10 mouse cellular contexts compared by ENCODE assay signal in genomic region chr8:83451056-83451455, GRCm38 (mm10). TPM values are rescaled to one million over a fixed set of nuclear protein-coding genes. Genes with fewer than 3 reads are reported as not detected.
A peak's percentile ranks its signal among the peaks of the same experiment; 100 is the strongest.
DNase-seq lines count a peak whose midpoint lies in the region; ATAC-seq and TF ChIP-seq lines count a peak whose summit lies in the region.
"Had no signal": no experiment of that assay in that cellular context is flagged by ENCODE, and none has a peak within 500 bp of the region (broad histone marks: within the 10 kb centered on the region; RNA-seq: fewer than 3 reads in every experiment).

No protein-coding gene starts in this region.

- no peak for DNase-seq in left cerebral cortex, adult 2 months (ENCODE audit: extremely low spot score in 1 of 2, low spot score in 2 of 2)
- DNase-seq in left cerebral cortex, postnatal 10 days (ENCODE audit: extremely low spot score in 1 of 2, low spot score in 2 of 2), result no peak
- peak; percentile 58 for DNase-seq in MN1 (ENCODE audit: low spot score)
- DNase-seq in embryo, embryonic 11 days, result peak; percentile 70
- peak; percentile 58 for DNase-seq in midbrain, postnatal 0 days (ENCODE audit: low spot score)
- no peak for DNase-seq in adrenal gland, adult 18-20 months (ENCODE audit: low spot score in 2 of 2)
- no peak for DNase-seq in right cerebral cortex, postnatal 36 days (ENCODE audit: low spot score in 2 of 2)
- DNase-seq in ovary, postnatal 14 days (ENCODE audit: low spot score), result no peak
- DNase-seq: liver, embryonic 13.5 days had no signal

- H3K27ac ChIP-seq in left cerebral cortex, adult 2 months, result no peak overlapping the region
- H3K27ac ChIP-seq in midbrain, postnatal 0 days (ENCODE audit: low read depth, low read length), result no peak overlapping the region
- H3K27ac ChIP-seq: embryonic facial prominence, embryonic 13.5 days; liver, embryonic 13.5 days had no signal

- H3K4me2 ChIP-seq in midbrain, postnatal 0 days (ENCODE audit: low read depth, low read length, poor library complexity, severe bottlenecking), result no peak overlapping the region
- H3K4me2 ChIP-seq: embryonic facial prominence, embryonic 13.5 days; liver, embryonic 13.5 days had no signal

- no peaks in the 10 kb centered on the region for H3K4me1 ChIP-seq in midbrain, postnatal 0 days (ENCODE audit: insufficient read depth, low read length)
- H3K4me1 ChIP-seq: embryonic facial prominence, embryonic 13.5 days had no signal

- intact Hi-C loops in left cerebral cortex, adult 2 months (cut with DNase I), result no loop called here
- intact Hi-C loops in left cerebral cortex, postnatal 10 days (cut with DNase I), result no loop called here

- TF ChIP-seq CTCF in left cerebral cortex, adult 2 months (IDR thresholded peaks at IDR 0.05), result peak; percentile 83
- peak; percentile 80 for TF ChIP-seq CTCF in midbrain, postnatal 0 days (IDR thresholded peaks at IDR 0.05)

- H3K9me3 ChIP-seq in midbrain, postnatal 0 days (ENCODE audit: low read length), result no peaks in the 10 kb centered on the region
- H3K9me3 ChIP-seq: embryonic facial prominence, embryonic 13.5 days; liver, embryonic 13.5 days had no signal

- no peak overlapping the region for H3K4me3 ChIP-seq in left cerebral cortex, adult 2 months
- no peak overlapping the region for H3K4me3 ChIP-seq in midbrain, postnatal 0 days (ENCODE audit: low read depth, low read length)
- H3K4me3 ChIP-seq: embryonic facial prominence, embryonic 13.5 days; liver, embryonic 13.5 days had no signal

- H3K9ac ChIP-seq in midbrain, postnatal 0 days (replicated peaks; ENCODE audit: low read length, poor library complexity, severe bottlenecking), result no peak overlapping the region
- H3K9ac ChIP-seq: embryonic facial prominence, embryonic 13.5 days; liver, embryonic 13.5 days had no signal

- no peaks in the 10 kb centered on the region for H3K36me3 ChIP-seq in midbrain, postnatal 0 days (ENCODE audit: insufficient read depth, low read length)
- H3K36me3 ChIP-seq: embryonic facial prominence, embryonic 13.5 days; liver, embryonic 13.5 days had no signal

- WGBS in midbrain, postnatal 0 days, result 19% methylated on average over 3 of the region's 3 CpGs

- ATAC-seq in midbrain, postnatal 0 days (ENCODE audit: low FRiP score), result 0 out of 2 replicates have a peak, but pooled peaks have one; percentile 34

- H3K27me3 ChIP-seq in midbrain, postnatal 0 days (ENCODE audit: insufficient read depth, low read length), result no peaks in the 10 kb centered on the region
- H3K27me3 ChIP-seq: embryonic facial prominence, embryonic 13.5 days; liver, embryonic 13.5 days had no signal

RNA-seq across cellular contexts. Expression of gene Scoc, which starts 7.1 kb away (rescaled TPM):
- 100 to 1,000 TPM; 210 to 211 TPM for total RNA-seq in left cerebral cortex, adult 2 months (2021)
- total RNA-seq in left cerebral cortex, postnatal 10 days (2021), result 100 to 1,000 TPM; 302 to 310 TPM
- total RNA-seq in midbrain, postnatal 0 days (2014; rRNA removed), result 319 and 385 TPM in 2 replicates
- 483 and 520 TPM in 2 replicates for polyA plus RNA-seq in midbrain, postnatal 0 days (2015; fragmentation: Nextera tagmentation; extraction: Ambion mirVana)
- total RNA-seq in adrenal gland, adult 18-20 months (2021), result 10 to 100 TPM; 80.2 to 90.2 TPM

Comparison
In these comparisons a context has a peak if more than half of its experiments do, and no peak if none do; other contexts are left out.
1. DNase-seq: peak in MN1 (single experiment), embryo, embryonic 11 days (single experiment) and midbrain, postnatal 0 days (single experiment); none in left cerebral cortex, adult 2 months (0 of 2), left cerebral cortex, postnatal 10 days (0 of 2), adrenal gland, adult 18-20 months (0 of 2), right cerebral cortex, postnatal 36 days (0 of 2) and ovary, postnatal 14 days (single experiment).